7 mouse cellular contexts compared by ENCODE assay signal in genomic region chr3:41082885-41083789, GRCm38 (mm10). TPM values are rescaled to one million over a fixed set of nuclear protein-coding genes. Genes with fewer than 3 reads are reported as not detected.
A peak's percentile ranks its signal among the peaks of the same experiment; 100 is the strongest.
DNase-seq lines count a peak whose midpoint lies in the region; ATAC-seq lines count a peak whose summit lies in the region.

Gene Pgrmc2 (minus strand): TSS chr3:41083046.

- no peaks in the 10 kb centered on the region for H3K4me1 ChIP-seq in embryonic facial prominence, embryonic 11.5 days (ENCODE audit: control insufficient read depth, insufficient read depth, low read length)
- H3K4me1 ChIP-seq in limb, embryonic 10.5 days = peaks cover 23% of the 10 kb centered on the region
- H3K4me1 ChIP-seq in midbrain, embryonic 13.5 days (replicated peaks) = peaks cover 30% of the 10 kb centered on the region

- peak; percentile 99 for ATAC-seq in embryonic facial prominence, embryonic 11.5 days (replicated peaks; ENCODE audit: insufficient number of reproducible peaks, low FRiP score, low TSS enrichment, low read depth)
- ATAC-seq in granulocyte monocyte progenitor cell, adult 5-6 weeks (replicated peaks; ENCODE audit: poor library complexity, severe bottlenecking) = peak; percentile 89
- ATAC-seq in midbrain, embryonic 13.5 days = peak; percentile 99

- peak within 1 kb of the TSS; percentile 84 for H3K9ac ChIP-seq in embryonic facial prominence, embryonic 11.5 days (replicated peaks; ENCODE audit: low read length)
- H3K9ac ChIP-seq in midbrain, embryonic 13.5 days (replicated peaks) = peak within 1 kb of the TSS; percentile 90

- WGBS in embryonic facial prominence, embryonic 11.5 days = under 1% methylated on average over 94 of the region's 95 CpGs
- under 1% methylated on average over 94 of the region's 95 CpGs for WGBS in limb, embryonic 10.5 days
- under 1% methylated on average over 94 of the region's 95 CpGs for WGBS in midbrain, embryonic 13.5 days

- H3K4me3 ChIP-seq in embryonic facial prominence, embryonic 11.5 days (ENCODE audit: low read depth, low read length) = peak within 1 kb of the TSS; percentile 73
- H3K4me3 ChIP-seq in limb, embryonic 10.5 days = peak within 1 kb of the TSS; percentile 73
- peak within 1 kb of the TSS; percentile 92 for H3K4me3 ChIP-seq in midbrain, embryonic 13.5 days (replicated peaks)

- peak; percentile 99 for DNase-seq in adrenal gland, postnatal 14 days
- peak; percentile 96 for DNase-seq in embryonic facial prominence, embryonic 11.5 days (ENCODE audit: low spot score)
- DNase-seq in kidney, adult 11 months = peak; percentile 99
- DNase-seq in limb, embryonic 10.5 days (ENCODE audit: low spot score) = peak; percentile 97
- peak; percentile 98 for DNase-seq in spleen, adult 12 weeks (ENCODE audit: low spot score)

- no peaks in the 10 kb centered on the region for H3K9me3 ChIP-seq in embryonic facial prominence, embryonic 11.5 days (replicated peaks; ENCODE audit: control insufficient read depth, low read length)
- H3K9me3 ChIP-seq in limb, embryonic 10.5 days (replicated peaks) = no peaks in the 10 kb centered on the region
- no peaks in the 10 kb centered on the region for H3K9me3 ChIP-seq in midbrain, embryonic 13.5 days

- no peaks in the 10 kb centered on the region for H3K27me3 ChIP-seq in embryonic facial prominence, embryonic 11.5 days (ENCODE audit: control insufficient read depth, insufficient read depth, low read length)
- no peaks in the 10 kb centered on the region for H3K27me3 ChIP-seq in limb, embryonic 10.5 days (ENCODE audit: low read depth, poor library complexity, severe bottlenecking)
- H3K27me3 ChIP-seq in midbrain, embryonic 13.5 days = no peaks in the 10 kb centered on the region

- H3K36me3 ChIP-seq in embryonic facial prominence, embryonic 11.5 days (replicated peaks; ENCODE audit: control insufficient read depth, insufficient read depth, low read depth, low read length) = no peaks in the 10 kb centered on the region
- H3K36me3 ChIP-seq in limb, embryonic 10.5 days = peaks cover 3% of the 10 kb centered on the region; the same call in 1 of the 2 replicates
- no peaks in the 10 kb centered on the region for H3K36me3 ChIP-seq in midbrain, embryonic 13.5 days

- H3K4me2 ChIP-seq in embryonic facial prominence, embryonic 11.5 days (ENCODE audit: low read depth, low read length) = peak within 1 kb of the TSS; percentile 83
- peak within 1 kb of the TSS; percentile 88 for H3K4me2 ChIP-seq in midbrain, embryonic 13.5 days (replicated peaks)

- H3K27ac ChIP-seq in embryonic facial prominence, embryonic 11.5 days (replicated peaks; ENCODE audit: low read depth, low read length) = peak within 1 kb of the TSS; percentile 83
- H3K27ac ChIP-seq in limb, embryonic 10.5 days = peak within 1 kb of the TSS; percentile 95
- peak within 1 kb of the TSS; percentile 94 for H3K27ac ChIP-seq in midbrain, embryonic 13.5 days

RNA-seq across cellular contexts. Expression of gene Pgrmc2, which starts in this region (rescaled TPM):
- 42.3 and 45.1 TPM in 2 replicates for total RNA-seq in adrenal gland, postnatal 14 days (2021)
- 28.3 and 29.7 TPM in 2 replicates for polyA plus RNA-seq in embryonic facial prominence, embryonic 11.5 days (2014; fragmentation: Nextera tagmentation; extraction: Ambion mirVana)
- total RNA-seq in granulocyte monocyte progenitor cell, adult 5-6 weeks (2014; fragmentation: Nextera tagmentation) = 31.5 and 31.6 TPM in 2 replicates
- 18.0 and 21.3 TPM in 2 replicates for total RNA-seq in granulocyte monocyte progenitor cell, adult 5-6 weeks (2017)
- 34.1 and 38.1 TPM in 2 replicates for polyA plus RNA-seq in limb, embryonic 10.5 days (2016; fragmentation: Nextera tagmentation; extraction: Ambion mirVana)
- 24.8 and 27.6 TPM in 2 replicates for polyA plus RNA-seq in midbrain, embryonic 13.5 days (2015; fragmentation: Nextera tagmentation; extraction: Ambion mirVana)

Comparison
In these comparisons a context has a peak if more than half of its experiments do, and no peak if none do; other contexts are left out.
1. Peak in every context shown above with its lines: DNase-seq, ATAC-seq, H3K4me3 ChIP-seq and H3K27ac ChIP-seq.